Mouse (Mus musculus): Measurements from ENCODE around the gene Tnfrsf13b.

GRCm38 (mm10) chr11:61143564-61144469, 17.3 kb downstream of the Tnfrsf13b start:
- no peak for TF ChIP-seq TAL1 (IDR thresholded peaks at IDR 0.05; ENCODE audit: low read length)
- no peak for TF ChIP-seq GATA1 (IDR thresholded peaks at IDR 0.05; ENCODE audit: low read length)

All from erythroblast, embryonic 14.5 days (primary cell).